Mouse (Mus musculus) myocyte (in vitro differentiated cells): Measurements from ENCODE around the gene Pdia3. TPM values are rescaled to one million over a fixed set of nuclear protein-coding genes. Genes with fewer than 3 reads are reported as not detected.

Source experiments
- H3K27me3 ChIP-seq: one replicate; pipeline ENCODE4 v1.6.1; 2011; ENCODE audit not compliant: control insufficient read depth, insufficient read depth, insufficient read length
- H3K36me3 ChIP-seq: one replicate; pipeline ENCODE4 v1.6.1; 2011; ENCODE audit not compliant: control insufficient read depth, insufficient read depth
- H3K4me2 ChIP-seq: one replicate; pipeline ENCODE4 v1.6.1; 2011; ENCODE audit warnings: low read depth, control low read depth
- H3K4me3 ChIP-seq: one replicate; pipeline ENCODE4 v1.5.1; 2011; ENCODE audit warnings: mild to moderate bottlenecking, control low read depth, moderate library complexity
- H3K79me2 ChIP-seq: one replicate; pipeline ENCODE4 v1.6.1; 2011; ENCODE audit not compliant: control insufficient read depth, insufficient read depth
- H3ac ChIP-seq: one replicate; pipeline ENCODE4 v1.6.1; 2011; ENCODE audit not compliant: control insufficient read depth, insufficient read length
- CEBPB ChIP-seq: IDR thresholded peaks from 2 replicates; pipeline ENCODE4 v1.6.1; 2011; ENCODE audit warnings: mild to moderate bottlenecking, moderate library complexity; ENCODE audit not compliant: poor library complexity, insufficient read depth, severe bottlenecking
- E2F4 ChIP-seq: IDR thresholded peaks from one replicate; pipeline ENCODE4 v1.6.1; 2011; ENCODE audit warnings: mild to moderate bottlenecking, control low read depth, moderate library complexity; ENCODE audit not compliant: insufficient read depth
- MAX ChIP-seq: IDR thresholded peaks from one replicate; pipeline ENCODE4 v1.6.1; 2011; ENCODE audit warnings: low read depth, mild to moderate bottlenecking, control low read depth
- MYOD1 ChIP-seq, 3 experiments: IDR thresholded peaks; one replicate each; pipeline ENCODE4 v1.6.1; 2011; ENCODE audit warnings: control low read depth in 2 of 3, low read depth in 2 of 3, mild to moderate bottlenecking in 2 of 3, moderate library complexity in 1 of 3; ENCODE audit not compliant: insufficient read length in 2 of 3, control insufficient read depth in 1 of 3
- MYOG ChIP-seq, 3 experiments: IDR thresholded peaks; one replicate each; pipeline ENCODE4 v1.6.1; 2011; ENCODE audit warnings: control low read depth in 2 of 3, low read depth in 2 of 3, mild to moderate bottlenecking in 2 of 3; ENCODE audit not compliant: insufficient read length in 2 of 3, control insufficient read depth in 1 of 3, insufficient read depth in 1 of 3
- POLR2A ChIP-seq: IDR thresholded peaks from one replicate; pipeline ENCODE4 v1.6.1; 2011; ENCODE audit warnings: low read depth, mild to moderate bottlenecking, control low read depth, moderate library complexity; ENCODE audit not compliant: insufficient read length
- POLR2AphosphoS2 ChIP-seq: IDR thresholded peaks from one replicate; pipeline ENCODE4 v1.6.1; 2011; ENCODE audit warnings: low read depth, control low read depth; ENCODE audit not compliant: insufficient read length
- REST ChIP-seq: IDR thresholded peaks from one replicate; pipeline ENCODE4 v1.6.1; 2011; ENCODE audit warnings: mild to moderate bottlenecking, control low read depth, moderate library complexity; ENCODE audit not compliant: insufficient read depth, insufficient read length
- SRF ChIP-seq: IDR thresholded peaks from one replicate; pipeline ENCODE4 v1.6.1; 2011; ENCODE audit warnings: low read depth; ENCODE audit not compliant: control insufficient read depth, insufficient read length
- TCF12 ChIP-seq: IDR thresholded peaks from one replicate; pipeline ENCODE4 v1.6.1; 2011; ENCODE audit warnings: mild to moderate bottlenecking, control low read depth; ENCODE audit not compliant: poor library complexity, insufficient read depth, severe bottlenecking
- TCF3 ChIP-seq: IDR thresholded peaks from one replicate; pipeline ENCODE4 v1.6.1; 2011; ENCODE audit warnings: low read depth, control low read depth; ENCODE audit not compliant: insufficient read length
- USF1 ChIP-seq: IDR thresholded peaks from one replicate; pipeline ENCODE4 v1.6.1; 2011; ENCODE audit warnings: low read depth, mild to moderate bottlenecking, control low read depth, moderate library complexity
- polyA plus RNA-seq: library from polyadenylated mRNA; unstranded; fragments of >200 nt; fragmentation: generic; extraction: Trizol; gene quantifications from one replicate; pipeline ENCODE4 v1.2.1, GENCODE M21; 2012; ENCODE audit warnings: missing spikeins

The Pdia3 gene
- polyA plus RNA-seq, 1 experiment, result 130 TPM

- Histone ChIP-seq H3K27me3 (no peaks in the 10 kb centered on the region), H3ac (no peak overlapping the region), H3K36me3 (peaks cover 72% of the 10 kb centered on the region)
These were observed 21.3 kb downstream of the Pdia3 start for GRCm38 (mm10) chr2:121434854-121435253.

GRCm38 (mm10) chr2:121439746-121440145 lies 26.2 kb downstream of the Pdia3 start:
- no peak overlapping the region for H3K4me3 ChIP-seq
- H3K79me2 ChIP-seq, result no peaks in the 10 kb centered on the region
- TF ChIP-seq MYOD1 (IDR thresholded peaks at IDR 0.05; ENCODE audit: control insufficient read depth in 1 of 3, insufficient read length in 2 of 3, low read depth in 2 of 3), result no peak
- peak; percentile 30 for TF ChIP-seq POLR2AphosphoS2
- H3K36me3 ChIP-seq, result peaks cover 30% of the 10 kb centered on the region
- no peak overlapping the region for H3ac ChIP-seq
- no peak overlapping the region for H3K4me2 ChIP-seq
- no peaks in the 10 kb centered on the region for H3K27me3 ChIP-seq

More at GRCm38 (mm10) chr2:121434854-121435253, 21.3 kb downstream of the Pdia3 start:
- no peak overlapping the region for H3K4me3 ChIP-seq
- TF ChIP-seq CEBPB (no peak), POLR2A (no peak), SRF (no peak), E2F4 (no peak), MYOG (IDR thresholded peaks at IDR 0.05; ENCODE audit: control insufficient read depth in 1 of 3, insufficient read depth in 1 of 3, insufficient read length in 2 of 3, low read depth in 2 of 3) (no peak), POLR2AphosphoS2 (no peak), TCF12 (no peak), TCF3 (no peak), MAX (no peak), MYOD1 (IDR thresholded peaks at IDR 0.05; ENCODE audit: control insufficient read depth in 1 of 3, insufficient read length in 2 of 3, low read depth in 2 of 3) (no peak), USF1 (no peak), REST (no peak)
- no peak overlapping the region for H3K4me2 ChIP-seq
- no peaks in the 10 kb centered on the region for H3K79me2 ChIP-seq

- H3K36me3 ChIP-seq, result peaks cover 18% of the 10 kb centered on the region
- no peak overlapping the region for H3K4me3 ChIP-seq
- TF ChIP-seq POLR2AphosphoS2, result no peak
- H3ac ChIP-seq, result no peak overlapping the region
- H3K4me2 ChIP-seq, result no peak overlapping the region
- no peaks in the 10 kb centered on the region for H3K27me3 ChIP-seq
- no peaks in the 10 kb centered on the region for H3K79me2 ChIP-seq
These were observed 27.4 kb downstream of the Pdia3 start for GRCm38 (mm10) chr2:121440834-121441605.

GRCm38 (mm10) chr2:121441800-121442199 lies 28.2 kb downstream of the Pdia3 start:
- no peak overlapping the region for H3K4me3 ChIP-seq

DNA sequence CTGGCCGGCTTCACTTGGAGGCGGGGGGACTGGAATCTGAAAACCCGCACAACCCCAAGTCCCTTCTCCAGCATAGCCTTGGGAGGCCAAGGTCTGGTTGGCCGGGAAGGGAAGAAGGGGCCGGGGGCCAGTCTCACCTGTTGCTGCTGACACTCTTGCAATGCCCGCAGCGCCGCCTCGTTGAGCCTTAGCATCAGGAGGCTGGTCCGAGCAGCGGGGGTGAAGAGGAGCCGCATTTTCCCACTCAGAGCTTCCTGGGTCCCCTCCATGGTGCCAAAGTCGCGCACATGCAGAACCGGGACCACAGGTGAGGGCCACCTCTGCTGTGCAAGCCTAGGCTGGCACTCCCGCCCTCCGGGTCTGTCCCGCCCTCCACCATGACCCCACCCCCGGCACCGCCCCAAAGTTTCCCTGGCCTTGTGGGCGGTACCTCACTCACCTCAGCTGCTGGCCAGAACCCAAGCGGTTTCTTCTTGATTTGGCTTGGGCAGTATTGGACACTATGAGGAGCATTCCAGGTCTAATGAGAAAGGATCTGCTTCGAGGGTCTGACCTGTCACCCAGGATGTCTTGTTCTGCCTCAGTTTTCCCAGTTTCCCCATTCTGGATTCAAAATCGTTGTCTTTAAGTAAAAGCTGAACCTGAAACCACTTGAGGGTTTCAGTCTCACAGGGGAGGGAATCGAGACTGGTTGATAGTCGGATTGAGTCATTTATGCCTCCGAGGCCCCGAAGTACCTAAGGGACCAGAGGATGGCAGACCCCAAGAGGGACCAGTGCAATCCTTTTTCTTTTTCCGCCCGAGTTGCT lies 28.9 kb downstream of the Pdia3 start:
- no peaks in the 10 kb centered on the region for H3K79me2 ChIP-seq
- TF ChIP-seq SRF (no peak), E2F4 (no peak), TCF3 (no peak), MAX (no peak), REST (no peak), POLR2A (no peak), MYOD1 (IDR thresholded peaks at IDR 0.05; ENCODE audit: control insufficient read depth in 1 of 3, insufficient read length in 2 of 3, low read depth in 2 of 3) (no peak), USF1 (no peak), MYOG (IDR thresholded peaks at IDR 0.05; ENCODE audit: control insufficient read depth in 1 of 3, insufficient read depth in 1 of 3, insufficient read length in 2 of 3, low read depth in 2 of 3) (no peak), TCF12 (no peak), CEBPB (no peak), POLR2AphosphoS2 (no peak)
- H3ac ChIP-seq, result no peak overlapping the region
- H3K27me3 ChIP-seq, result no peaks in the 10 kb centered on the region
- peaks cover 12% of the 10 kb centered on the region for H3K36me3 ChIP-seq
- H3K4me3 ChIP-seq, result no peak overlapping the region
- no peak overlapping the region for H3K4me2 ChIP-seq

More at GRCm38 (mm10) chr2:121441800-121442199, 28.2 kb downstream of the Pdia3 start:
- Histone ChIP-seq H3K36me3 (peaks cover 14% of the 10 kb centered on the region), H3ac (no peak overlapping the region), H3K4me2 (no peak overlapping the region), H3K79me2 (no peaks in the 10 kb centered on the region), H3K27me3 (no peaks in the 10 kb centered on the region)
- TF ChIP-seq POLR2A (no peak), MYOG (IDR thresholded peaks at IDR 0.05; ENCODE audit: control insufficient read depth in 1 of 3, insufficient read depth in 1 of 3, insufficient read length in 2 of 3, low read depth in 2 of 3) (no peak)
